Mouse (Mus musculus) urinary bladder, postnatal 14 days (tissue): ENCODE data around the gene Drc7.
A peak's percentile ranks its signal among the peaks of the same experiment; 100 is the strongest.

Source experiments
- DNase-seq: peaks from one replicate; pipeline ENCODE4 v3.0.0; 2021; ENCODE audit warnings: low spot score

Gene Drc7

GRCm38 (mm10) chr8:95059812-95060533, 5.1 kb downstream of the Drc7 start:
- no peak for DNase-seq

GRCm38 (mm10) chr8:95064531-95064930, 9.6 kb downstream of the Drc7 start:
- no peak for DNase-seq

- DNase-seq, result peak; percentile 60
Measured at GRCm38 (mm10) chr8:95067582-95067981, 12.7 kb downstream of the Drc7 start.

- no peak for DNase-seq
Measured at GRCm38 (mm10) chr8:95075504-95075903, 20.6 kb downstream of the Drc7 start.

- no peak for DNase-seq
Measured at GRCm38 (mm10) chr8:95076151-95076550, 21.2 kb downstream of the Drc7 start.

- no peak for DNase-seq
Measured at GRCm38 (mm10) chr8:95078055-95078454, 23.2 kb downstream of the Drc7 start.

- DNase-seq, result no peak
Measured at GRCm38 (mm10) chr8:95079305-95079704, 24.4 kb downstream of the Drc7 start.

- peak; percentile 97 for DNase-seq
Measured at GRCm38 (mm10) chr8:95080381-95081341, 25.8 kb downstream of the Drc7 start, which contains the start of gene Katnb1. TSS of gene Katnb1 (plus strand) at chr8:95081186.

- no peak for DNase-seq
Measured at GRCm38 (mm10) chr8:95081650-95082049, 26.7 kb downstream of the Drc7 start.

GRCm38 (mm10) chr8:95084261-95084660, 29.4 kb downstream of the Drc7 start:
- no peak for DNase-seq

GRCm38 (mm10) chr8:95084744-95085431, 30.0 kb downstream of the Drc7 start:
- DNase-seq, result no peak

- DNase-seq, result no peak
Measured at GRCm38 (mm10) chr8:95085432-95086141, 30.7 kb downstream of the Drc7 start.

GRCm38 (mm10) chr8:95093574-95093973, 38.7 kb downstream of the Drc7 start:
- DNase-seq, result no peak

- peak; percentile 75 for DNase-seq
Measured at GRCm38 (mm10) chr8:95099009-95099408, 44.1 kb downstream of the Drc7 start.

- no peak for DNase-seq
Measured at GRCm38 (mm10) chr8:95101972-95102371, 47.1 kb downstream of the Drc7 start.

- no peak for DNase-seq
Measured at GRCm38 (mm10) chr8:95107306-95107705, 52.4 kb downstream of the Drc7 start.

GRCm38 (mm10) chr8:95112594-95112993, 57.7 kb downstream of the Drc7 start:
- no peak for DNase-seq

- DNase-seq, result no peak
Measured at GRCm38 (mm10) chr8:95113108-95113507, 58.2 kb downstream of the Drc7 start.

- no peak for DNase-seq
Measured at GRCm38 (mm10) chr8:95113750-95114149, 58.8 kb downstream of the Drc7 start.

- no peak for DNase-seq
Measured at GRCm38 (mm10) chr8:95123455-95123854, 68.6 kb downstream of the Drc7 start.

- DNase-seq, result no peak
Measured at GRCm38 (mm10) chr8:95126497-95126896, 71.6 kb downstream of the Drc7 start.

GRCm38 (mm10) chr8:95127658-95128057, 72.8 kb downstream of the Drc7 start:
- no peak for DNase-seq
